Mouse (Mus musculus) left cerebral cortex, postnatal 4 days (tissue): ENCODE measurements around the gene Gm49336. TPM values are rescaled to one million over a fixed set of nuclear protein-coding genes. Genes with fewer than 3 reads are reported as not detected.

Experiments
- DNase-seq: peaks from one replicate; pipeline ENCODE4 v3.0.0-alpha.2; 2022
- intact Hi-C: fragments of 180-260 bp; cut with DNase I; formaldehyde crosslinking; loops from one replicate; pipeline ENCODE4 v1.15.1; 2025
- total RNA-seq, 2 experiments: library from RNA; stranded (reverse); gene quantifications; 2 replicates each; pipeline ENCODE4 v1.2.3; 2021

Gene Gm49336
- total RNA-seq, 2 experiments from 2014 or later: 133 to 135 TPM

- intact Hi-C loops: loop anchor here (5.0 kb wide), 1 partner anchor 446 kb away; no protein-coding TSS in a partner anchor
- DNase-seq: peak; percentile 56
Measured at GRCm38 (mm10) chr14:60250879-60251278, 428 bp downstream of the Gm49336 start.

- no peak for DNase-seq
- intact Hi-C loops: loop anchor here (5.0 kb wide), 1 partner anchor 447 kb away; no protein-coding TSS in a partner anchor
Measured at GRCm38 (mm10) chr14:60250366-60250765, 941 bp downstream of the Gm49336 start.

- no peak for DNase-seq
- intact Hi-C loops: loop anchor here (10.0 kb wide), 1 partner anchor 644 kb away; the partner anchor contains the start of gene Cdadc1
Measured at GRCm38 (mm10) chr14:60238551-60238950, 12.8 kb downstream of the Gm49336 start.

- intact Hi-C loops: no loop called here
- DNase-seq: no peak
Measured at GRCm38 (mm10) chr14:60219886-60220285, 31.4 kb downstream of the Gm49336 start.

GRCm38 (mm10) chr14:60217616-60218015 lies 33.7 kb downstream of the Gm49336 start:
- no peak for DNase-seq
- intact Hi-C loops: no loop called here

GRCm38 (mm10) chr14:60216125-60216524 lies 35.2 kb downstream of the Gm49336 start:
- intact Hi-C loops: no loop called here
- DNase-seq: no peak

GRCm38 (mm10) chr14:60215000-60215399 lies 36.3 kb downstream of the Gm49336 start:
- no peak for DNase-seq
- intact Hi-C loops: no loop called here

- DNase-seq: no peak
- intact Hi-C loops: no loop called here
Measured at GRCm38 (mm10) chr14:60214040-60214439, 37.3 kb downstream of the Gm49336 start.

GRCm38 (mm10) chr14:60209166-60209565 lies 42.1 kb downstream of the Gm49336 start:
- intact Hi-C loops: no loop called here
- DNase-seq: no peak

- DNase-seq: no peak
- intact Hi-C loops: no loop called here
Measured at GRCm38 (mm10) chr14:60204993-60205392, 46.3 kb downstream of the Gm49336 start.

- intact Hi-C loops: no loop called here
Measured at GRCm38 (mm10) chr14:60196884-60197283, 54.4 kb downstream of the Gm49336 start, which contains the start of gene Atp8a2. Gene Atp8a2 (minus strand): TSS chr14:60197179.

GRCm38 (mm10) chr14:60195999-60196398 lies 55.3 kb downstream of the Gm49336 start:
- no peak for DNase-seq
- intact Hi-C loops: no loop called here

More at GRCm38 (mm10) chr14:60196884-60197283, 54.4 kb downstream of the Gm49336 start, which contains the start of gene Atp8a2:
- no peak for DNase-seq

GRCm38 (mm10) chr14:60194606-60195005 lies 56.7 kb downstream of the Gm49336 start:
- no peak for DNase-seq
- intact Hi-C loops: no loop called here

- intact Hi-C loops: no loop called here
- DNase-seq: no peak
Measured at GRCm38 (mm10) chr14:60189771-60190170, 61.5 kb downstream of the Gm49336 start.

GRCm38 (mm10) chr14:60188201-60188825 lies 63.0 kb downstream of the Gm49336 start:
- DNase-seq: no peak
- intact Hi-C loops: no loop called here

- DNase-seq: no peak
- intact Hi-C loops: no loop called here
Measured at GRCm38 (mm10) chr14:60181306-60181705, 70.0 kb downstream of the Gm49336 start.

GRCm38 (mm10) chr14:60178571-60178955 lies 72.7 kb downstream of the Gm49336 start:
- intact Hi-C loops: loop anchor here (10.0 kb wide), 1 partner anchor 94 kb away; no protein-coding TSS in a partner anchor
- DNase-seq: no peak

- DNase-seq: no peak
- intact Hi-C loops: loop anchor here (10.0 kb wide), 1 partner anchor 93 kb away; no protein-coding TSS in a partner anchor
Measured at GRCm38 (mm10) chr14:60177614-60178570, 73.4 kb downstream of the Gm49336 start.

GRCm38 (mm10) chr14:60176891-60177613 lies 74.3 kb downstream of the Gm49336 start:
- intact Hi-C loops: loop anchor here (10.0 kb wide), 1 partner anchor 92 kb away; no protein-coding TSS in a partner anchor
- peak; percentile 56 for DNase-seq

- no peak for DNase-seq
- intact Hi-C loops: loop anchor here (10.0 kb wide), 1 partner anchor 92 kb away; no protein-coding TSS in a partner anchor
Measured at GRCm38 (mm10) chr14:60176469-60176890, 74.8 kb downstream of the Gm49336 start.
